15 mouse cellular contexts compared by ENCODE assay signal in genomic region chr11:119545281-119545680, GRCm38 (mm10). TPM values are rescaled to one million over a fixed set of nuclear protein-coding genes. Genes with fewer than 3 reads are reported as not detected.
DNase-seq lines count a peak whose midpoint lies in the region; ATAC-seq lines count a peak whose summit lies in the region.
"Had no signal": no experiment of that assay in that cellular context is flagged by ENCODE, and none has a peak within 500 bp of the region (broad histone marks: within the 10 kb centered on the region; RNA-seq: fewer than 3 reads in every experiment).

No protein-coding gene starts in this region.

- H3K27me3 ChIP-seq in heart, embryonic 10.5 days (ENCODE audit: insufficient read depth, poor library complexity, severe bottlenecking): peaks cover 100% of the 10 kb centered on the region
- peaks cover 100% of the 10 kb centered on the region for H3K27me3 ChIP-seq in heart, embryonic 12.5 days (replicated peaks)
- peaks cover 97% of the 10 kb centered on the region for H3K27me3 ChIP-seq in forebrain, embryonic 13.5 days
- H3K27me3 ChIP-seq in hindbrain, embryonic 16.5 days (replicated peaks; ENCODE audit: control insufficient read depth, insufficient read depth, low read length): 0 out of 2 replicates have a peak, but pooled peaks cover 4% of the 10 kb centered on the region
- peaks cover 80% of the 10 kb centered on the region for H3K27me3 ChIP-seq in neural tube, embryonic 12.5 days (replicated peaks)

- no peaks in the 10 kb centered on the region for H3K9me3 ChIP-seq in heart, embryonic 10.5 days
- no peaks in the 10 kb centered on the region for H3K9me3 ChIP-seq in heart, embryonic 12.5 days (replicated peaks)
- H3K9me3 ChIP-seq in forebrain, embryonic 13.5 days (replicated peaks): no peaks in the 10 kb centered on the region
- no peaks in the 10 kb centered on the region for H3K9me3 ChIP-seq in hindbrain, embryonic 16.5 days (ENCODE audit: control insufficient read depth, low read length)
- no peaks in the 10 kb centered on the region for H3K9me3 ChIP-seq in neural tube, embryonic 12.5 days
- H3K9me3 ChIP-seq: limb, embryonic 13.5 days had no signal

- DNase-seq in heart, embryonic 10.5 days (ENCODE audit: low spot score): no peak
- no peak for DNase-seq in layer of hippocampus, postnatal 14 days (ENCODE audit: low spot score in 2 of 2)
- no peak for DNase-seq in layer of hippocampus, adult 9-10 months (ENCODE audit: low spot score)
- DNase-seq: heart, postnatal 14 days; kidney, adult 2 months; lung, adult 2 months; thymus, postnatal 25 days had no signal

- H3K4me1 ChIP-seq in heart, embryonic 10.5 days: peaks cover 47% of the 10 kb centered on the region
- H3K4me1 ChIP-seq in heart, embryonic 12.5 days (replicated peaks): peaks cover 43% of the 10 kb centered on the region
- H3K4me1 ChIP-seq in forebrain, embryonic 13.5 days: peaks cover 54% of the 10 kb centered on the region
- H3K4me1 ChIP-seq in hindbrain, embryonic 16.5 days (ENCODE audit: control insufficient read depth, insufficient read depth, low read depth, low read length): peaks cover 47% of the 10 kb centered on the region
- H3K4me1 ChIP-seq in neural tube, embryonic 12.5 days: peaks cover 62% of the 10 kb centered on the region

- H3K27ac ChIP-seq in heart, embryonic 10.5 days: no peak overlapping the region
- H3K27ac ChIP-seq in heart, embryonic 12.5 days (ENCODE audit: poor library complexity, severe bottlenecking): no peak overlapping the region
- no peak overlapping the region for H3K27ac ChIP-seq in forebrain, embryonic 13.5 days
- H3K27ac ChIP-seq in hindbrain, embryonic 16.5 days (ENCODE audit: low read depth, low read length): no peak overlapping the region
- no peak overlapping the region for H3K27ac ChIP-seq in neural tube, embryonic 12.5 days
- H3K27ac ChIP-seq: limb, embryonic 13.5 days had no signal

- no peak overlapping the region for H3K9ac ChIP-seq in heart, embryonic 12.5 days
- peak overlapping the region; percentile 17; the same call in 1 of the 2 replicates for H3K9ac ChIP-seq in forebrain, embryonic 13.5 days
- peak overlapping the region; percentile 1 for H3K9ac ChIP-seq in hindbrain, embryonic 16.5 days (ENCODE audit: low read depth, low read length)
- H3K9ac ChIP-seq in neural tube, embryonic 12.5 days: peak overlapping the region; percentile 77
- H3K9ac ChIP-seq: limb, embryonic 13.5 days had no signal

- 0 out of 2 replicates have a peak overlapping the region, but pooled peaks have one; percentile 7 for H3K4me3 ChIP-seq in heart, embryonic 10.5 days
- H3K4me3 ChIP-seq in heart, embryonic 12.5 days: no peak overlapping the region
- peak overlapping the region; percentile 67 for H3K4me3 ChIP-seq in forebrain, embryonic 13.5 days
- H3K4me3 ChIP-seq in hindbrain, embryonic 16.5 days (ENCODE audit: low read length): peak overlapping the region; percentile 68
- H3K4me3 ChIP-seq in neural tube, embryonic 12.5 days: peak overlapping the region; percentile 64

- WGBS in heart, embryonic 10.5 days: 49% methylated on average over 3 of the region's 3 CpGs
- 44% methylated on average over 3 of the region's 3 CpGs for WGBS in heart, embryonic 12.5 days
- 63% methylated on average over 3 of the region's 3 CpGs for WGBS in forebrain, embryonic 13.5 days
- WGBS in hindbrain, embryonic 16.5 days: 53% methylated on average over 3 of the region's 3 CpGs
- 60% methylated on average over 3 of the region's 3 CpGs for WGBS in neural tube, embryonic 12.5 days

- H3K4me2 ChIP-seq in heart, embryonic 12.5 days: no peak overlapping the region
- peak overlapping the region; percentile 100 for H3K4me2 ChIP-seq in forebrain, embryonic 13.5 days
- peak overlapping the region; percentile 96 for H3K4me2 ChIP-seq in hindbrain, embryonic 16.5 days (ENCODE audit: low read length)
- H3K4me2 ChIP-seq in neural tube, embryonic 12.5 days (replicated peaks): peak overlapping the region; percentile 98

- no peak for ATAC-seq in heart, embryonic 12.5 days (ENCODE audit: insufficient number of reproducible peaks, low FRiP score)
- ATAC-seq in forebrain, embryonic 13.5 days: no peak
- ATAC-seq in hindbrain, embryonic 16.5 days: no peak
- ATAC-seq in neural tube, embryonic 12.5 days (ENCODE audit: low FRiP score, low read depth): no peak
- no peak for ATAC-seq in frontal cortex, adult (ENCODE audit: low TSS enrichment)

- H3K36me3 ChIP-seq in heart, embryonic 10.5 days: no peaks in the 10 kb centered on the region
- H3K36me3 ChIP-seq in heart, embryonic 12.5 days: no peaks in the 10 kb centered on the region
- no peaks in the 10 kb centered on the region for H3K36me3 ChIP-seq in forebrain, embryonic 13.5 days (ENCODE audit: poor library complexity, severe bottlenecking)
- no peaks in the 10 kb centered on the region; the same call in 1 of the 2 replicates for H3K36me3 ChIP-seq in hindbrain, embryonic 16.5 days (ENCODE audit: control insufficient read depth, insufficient read depth, low read length)
- H3K36me3 ChIP-seq in neural tube, embryonic 12.5 days: 0 out of 2 replicates have a peak, but pooled peaks cover 2% of the 10 kb centered on the region
- H3K36me3 ChIP-seq: limb, embryonic 13.5 days had no signal

RNA-seq across cellular contexts. Expression of gene Nptx1, which starts 2.3 kb away (rescaled TPM):
- polyA plus RNA-seq in heart, embryonic 10.5 days (2016; fragmentation: Nextera tagmentation; extraction: Ambion mirVana): 0.49 and 0.88 TPM in 2 replicates
- polyA plus RNA-seq in heart, embryonic 12.5 days (2016; fragmentation: Nextera tagmentation; extraction: Ambion mirVana): 1.8 and 2.1 TPM in 2 replicates
- polyA plus RNA-seq in forebrain, embryonic 13.5 days (2015; fragmentation: Nextera tagmentation; extraction: Ambion mirVana): 4.1 and 4.7 TPM in 2 replicates
- polyA plus RNA-seq in hindbrain, embryonic 16.5 days (2015; fragmentation: Nextera tagmentation; extraction: Ambion mirVana): 15.6 and 22.4 TPM in 2 replicates
- polyA plus RNA-seq in neural tube, embryonic 12.5 days (2016; fragmentation: Nextera tagmentation; extraction: Ambion mirVana): 14.8 and 16.1 TPM in 2 replicates
- 100 to 1,000 TPM; 297 to 306 TPM for total RNA-seq in layer of hippocampus, postnatal 14 days (2021)
- total RNA-seq: megakaryocyte progenitor cell, adult 5-6 weeks; MEL had no signal

RNA-seq across cellular contexts. Expression of gene Endov, which starts 54.1 kb away (rescaled TPM):
- polyA plus RNA-seq in heart, embryonic 10.5 days (2016; fragmentation: Nextera tagmentation; extraction: Ambion mirVana): 16.2 and 17.2 TPM in 2 replicates
- polyA plus RNA-seq in heart, embryonic 12.5 days (2016; fragmentation: Nextera tagmentation; extraction: Ambion mirVana): 12.9 and 14.7 TPM in 2 replicates
- polyA plus RNA-seq in forebrain, embryonic 13.5 days (2015; fragmentation: Nextera tagmentation; extraction: Ambion mirVana): 18.7 TPM in 2 replicates
- 15.1 and 17.1 TPM in 2 replicates for polyA plus RNA-seq in hindbrain, embryonic 16.5 days (2015; fragmentation: Nextera tagmentation; extraction: Ambion mirVana)
- polyA plus RNA-seq in neural tube, embryonic 12.5 days (2016; fragmentation: Nextera tagmentation; extraction: Ambion mirVana): 24.0 and 26.1 TPM in 2 replicates
- 10 to 100 TPM; 26.3 to 27.7 TPM for total RNA-seq in layer of hippocampus, postnatal 14 days (2021)

RNA-seq across cellular contexts. Expression of gene Rptor, which starts 57.4 kb away (rescaled TPM):
- polyA plus RNA-seq in heart, embryonic 10.5 days (2016; fragmentation: Nextera tagmentation; extraction: Ambion mirVana): 11.8 and 15.6 TPM in 2 replicates
- 13.3 and 14.1 TPM in 2 replicates for polyA plus RNA-seq in heart, embryonic 12.5 days (2016; fragmentation: Nextera tagmentation; extraction: Ambion mirVana)
- 9.2 and 10.2 TPM in 2 replicates for polyA plus RNA-seq in forebrain, embryonic 13.5 days (2015; fragmentation: Nextera tagmentation; extraction: Ambion mirVana)
- polyA plus RNA-seq in hindbrain, embryonic 16.5 days (2015; fragmentation: Nextera tagmentation; extraction: Ambion mirVana): 8.5 and 10.1 TPM in 2 replicates
- 17.8 and 19.0 TPM in 2 replicates for polyA plus RNA-seq in neural tube, embryonic 12.5 days (2016; fragmentation: Nextera tagmentation; extraction: Ambion mirVana)
- total RNA-seq in layer of hippocampus, postnatal 14 days (2021): 10 to 100 TPM; 53.4 to 54.1 TPM
